Mouse (Mus musculus): ENCODE results near the gene H1f0.

H1f0 gene

GRCm38 (mm10) chr15:79028237-79028738, at the start of gene H1f0:
TSS of gene H1f0 (plus strand) at chr15:79028450.
- DNase-seq (ENCODE audit: low read depth, low spot score) = peak; percentile 96

- peak; percentile 43 for DNase-seq (ENCODE audit: low read depth, low spot score)
These were observed 49.4 kb upstream of the H1f0 start for GRCm38 (mm10) chr15:78978875-78979274.

- peak; percentile 76 for DNase-seq (ENCODE audit: low read depth, low spot score)
These were observed 48.2 kb upstream of the H1f0 start for GRCm38 (mm10) chr15:78980084-78980483.

GRCm38 (mm10) chr15:78982658-78983435, 45.4 kb upstream of the H1f0 start:
- peak; percentile 88 for DNase-seq (ENCODE audit: low read depth, low spot score)

- peak; percentile 59 for DNase-seq (ENCODE audit: low read depth, low spot score)
These were observed 44.6 kb upstream of the H1f0 start for GRCm38 (mm10) chr15:78983436-78984285.

- DNase-seq (ENCODE audit: low read depth, low spot score) = no peak
These were observed 43.9 kb upstream of the H1f0 start for GRCm38 (mm10) chr15:78984286-78984778.

GRCm38 (mm10) chr15:78986536-78987220, 41.6 kb upstream of the H1f0 start:
- peak; percentile 71 for DNase-seq (ENCODE audit: low read depth, low spot score)

- DNase-seq (ENCODE audit: low read depth, low spot score) = peak; percentile 99
These were observed 39.7 kb upstream of the H1f0 start for GRCm38 (mm10) chr15:78988499-78988971.

- DNase-seq (ENCODE audit: low read depth, low spot score) = no peak
These were observed 38.8 kb upstream of the H1f0 start for GRCm38 (mm10) chr15:78989152-78990092.

- no peak for DNase-seq (ENCODE audit: low read depth, low spot score)
These were observed 38.2 kb upstream of the H1f0 start for GRCm38 (mm10) chr15:78990093-78990463.

- DNase-seq (ENCODE audit: low read depth, low spot score) = no peak
These were observed 37.2 kb upstream of the H1f0 start for GRCm38 (mm10) chr15:78990970-78991525.

GRCm38 (mm10) chr15:78992235-78992634, 36.0 kb upstream of the H1f0 start:
- DNase-seq (ENCODE audit: low read depth, low spot score) = no peak

- DNase-seq (ENCODE audit: low read depth, low spot score) = no peak
These were observed 35.3 kb upstream of the H1f0 start for GRCm38 (mm10) chr15:78992925-78993324.

- DNase-seq (ENCODE audit: low read depth, low spot score) = no peak
These were observed 32.3 kb upstream of the H1f0 start for GRCm38 (mm10) chr15:78995916-78996315.

- no peak for DNase-seq (ENCODE audit: low read depth, low spot score)
These were observed 31.6 kb upstream of the H1f0 start for GRCm38 (mm10) chr15:78996663-78997062.

- DNase-seq (ENCODE audit: low read depth, low spot score) = no peak
These were observed 29.9 kb upstream of the H1f0 start for GRCm38 (mm10) chr15:78998348-78998747.

GRCm38 (mm10) chr15:78999586-78999985, 28.7 kb upstream of the H1f0 start:
- peak; percentile 62 for DNase-seq (ENCODE audit: low read depth, low spot score)

- DNase-seq (ENCODE audit: low read depth, low spot score) = peak; percentile 85
These were observed 27.9 kb upstream of the H1f0 start for GRCm38 (mm10) chr15:79000357-79000791.

GRCm38 (mm10) chr15:79001559-79001958, 26.7 kb upstream of the H1f0 start:
- no peak for DNase-seq (ENCODE audit: low read depth, low spot score)

- DNase-seq (ENCODE audit: low read depth, low spot score) = peak; percentile 48
These were observed 26.2 kb upstream of the H1f0 start for GRCm38 (mm10) chr15:79002036-79002435.
